Mouse (Mus musculus) heart, adult 18-20 months (tissue): ENCODE results near the gene Gm12845. TPM values are rescaled to one million over a fixed set of nuclear protein-coding genes. Genes with fewer than 3 reads are reported as not detected.
"Not testable (repeated sequence)": the region's sequence is repeated elsewhere in the genome, so short reads cannot be mapped to it uniquely, and the experiment has no call there.

ENCODE experiments used
- DNase-seq, 2 experiments: peaks; one replicate each; pipeline ENCODE4 v3.0.0; 2021 to 2022; ENCODE audit warnings: mixed read lengths in 1 of 2
- long read RNA-seq, 2 experiments: library from polyadenylated mRNA; stranded (forward); transcript quantifications; one replicate each; pipeline ENCODE4 v2.0.0; 2021
- total RNA-seq, 2 experiments: library from RNA; stranded (reverse); gene quantifications; 2 replicates each; pipeline ENCODE4 v1.2.3; 2021

Gene Gm12845
- not detected for total RNA-seq
- long read RNA-seq, experiment 1 = 0 reads
- long read RNA-seq, experiment 2 = 0 reads

DNA sequence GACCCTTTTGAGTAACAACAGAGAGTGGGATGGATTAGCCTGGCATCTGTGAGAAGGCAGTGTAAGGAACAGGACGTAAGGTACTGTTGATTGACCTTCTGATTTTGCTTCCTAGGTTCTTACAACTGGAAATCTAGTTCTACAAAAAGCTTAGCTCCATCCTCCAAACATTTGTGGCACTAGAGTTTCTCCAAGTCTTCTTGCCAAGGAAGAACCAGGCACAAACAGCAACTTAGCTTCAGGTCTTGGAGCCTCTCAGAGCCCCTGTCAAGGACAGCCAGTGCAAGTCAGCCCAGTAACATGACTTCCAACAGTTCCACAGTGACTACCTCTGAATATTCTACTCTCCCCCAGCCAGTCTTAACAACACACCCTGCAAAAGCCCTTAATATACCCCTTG, at the start of gene Gm12845:
TSS of gene Gm12845 (plus strand) at position 301 of the 400 bp plus-strand sequence.
- no peak for DNase-seq

GRCm38 (mm10) chr4:117676903-117677302, 47.3 kb upstream of the Gm12845 start:
- DNase-seq = peak; percentile 62 to 88

- DNase-seq = no peak
These were observed 43.2 kb upstream of the Gm12845 start for GRCm38 (mm10) chr4:117680963-117681362.

DNA sequence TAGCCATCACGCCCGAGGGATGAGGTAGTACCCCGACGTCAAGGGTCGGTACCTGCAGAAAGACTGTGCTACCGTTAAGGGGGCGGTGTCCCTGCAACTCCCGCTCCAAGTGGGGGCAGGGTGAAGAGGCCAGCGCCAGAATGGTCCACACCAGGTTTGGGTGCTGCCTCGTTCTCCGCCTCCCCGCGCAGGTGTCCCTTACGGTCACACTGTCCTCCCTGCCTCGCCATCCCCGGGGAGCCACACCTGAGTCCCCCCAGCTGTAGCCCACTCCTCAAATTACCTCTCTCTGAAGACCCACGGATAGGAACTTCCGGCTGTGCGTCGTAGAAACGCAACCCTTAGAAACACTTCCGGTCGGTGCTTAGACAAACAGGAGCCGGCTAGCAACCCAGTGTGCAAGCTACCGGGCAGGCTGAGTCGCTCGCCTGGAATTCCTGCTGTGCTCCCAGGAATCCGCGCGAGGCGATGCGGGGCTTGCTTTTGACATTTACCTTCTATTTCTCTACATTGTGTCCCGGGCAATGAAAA, 42.2 kb upstream of the Gm12845 start, which contains the start of gene Dmap1:
TSS of gene Dmap1 (minus strand) at position 343 of the 531 bp plus-strand sequence.
- peak; percentile 80 to 93 for DNase-seq

DNA sequence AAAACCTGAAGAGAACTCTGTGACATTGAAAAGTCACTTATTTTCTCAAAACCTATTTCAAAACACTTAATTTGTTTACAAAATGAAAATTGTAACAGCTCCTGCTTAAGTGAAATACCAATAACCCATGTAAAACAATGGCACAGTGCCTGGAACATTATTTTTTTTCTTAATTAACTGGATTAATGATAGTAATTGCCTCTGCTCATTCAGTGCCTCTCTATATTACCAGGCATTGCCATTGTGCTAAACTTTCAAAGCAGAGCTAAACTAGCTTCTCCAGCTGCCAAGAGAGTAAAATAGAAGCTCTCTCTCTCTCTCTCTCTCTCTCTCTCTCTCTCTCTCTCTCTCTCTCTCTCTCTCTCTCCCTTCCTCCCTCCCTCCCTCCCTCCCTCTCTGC, 41.7 kb upstream of the Gm12845 start:
- DNase-seq = no peak

DNA sequence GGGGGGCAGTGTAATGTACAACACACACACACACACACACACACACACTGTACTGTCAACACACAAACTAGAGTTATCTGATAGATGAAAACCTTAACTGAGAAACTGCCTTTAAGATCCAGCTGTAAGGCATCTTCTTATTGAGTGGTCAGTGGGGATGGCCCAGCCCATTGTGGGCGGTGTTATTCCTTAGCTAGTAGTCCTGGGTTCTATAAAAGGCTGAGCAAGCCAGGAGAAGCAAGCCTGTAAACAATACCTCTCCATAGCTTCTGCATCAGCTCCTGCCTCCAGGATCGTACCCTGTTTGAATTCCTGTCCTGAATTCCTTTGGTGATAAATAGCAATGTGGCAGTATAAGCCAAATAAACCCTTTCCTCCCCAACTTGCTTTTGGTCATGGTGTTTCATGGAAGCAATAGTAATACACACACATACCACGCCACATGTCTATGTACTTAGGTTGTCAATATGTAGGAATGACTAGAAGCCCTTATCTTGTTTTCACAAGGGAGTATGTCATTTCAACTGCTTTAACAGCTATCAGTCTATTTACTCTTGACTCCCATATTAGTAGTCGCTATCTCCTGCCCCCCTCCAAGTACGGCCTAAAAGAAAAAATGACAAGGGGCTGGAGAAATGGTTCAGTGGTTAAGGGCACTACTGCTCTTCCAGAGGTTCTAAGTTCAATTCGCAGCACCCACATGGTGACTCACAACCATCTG, 41.0 kb upstream of the Gm12845 start:
- DNase-seq = no peak

- DNase-seq = no peak
These were observed 37.9 kb upstream of the Gm12845 start for GRCm38 (mm10) chr4:117686354-117686753.

DNA sequence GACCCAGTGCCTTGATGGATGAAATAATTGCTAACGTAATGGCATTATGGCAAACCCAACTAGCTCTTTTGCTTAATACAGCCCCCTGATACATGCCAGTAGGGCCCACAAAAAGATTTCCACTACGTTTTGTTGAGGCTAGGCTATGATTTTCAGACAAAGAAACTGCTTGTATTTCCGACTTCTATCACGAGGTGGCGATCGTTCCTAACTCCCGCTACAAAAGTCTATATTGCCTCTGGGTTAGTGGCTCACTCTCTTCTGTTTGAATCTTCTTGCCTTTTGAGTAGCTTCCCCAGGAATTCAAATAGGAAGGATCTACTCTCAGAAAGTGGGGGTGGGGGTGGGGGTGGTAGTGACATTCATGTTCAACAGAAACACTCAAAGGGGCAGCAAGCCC, 18.9 kb upstream of the Gm12845 start:
- DNase-seq = peak; percentile 8 to 72

GRCm38 (mm10) chr4:117708780-117709550, 15.2 kb upstream of the Gm12845 start:
- DNase-seq = no peak

DNA sequence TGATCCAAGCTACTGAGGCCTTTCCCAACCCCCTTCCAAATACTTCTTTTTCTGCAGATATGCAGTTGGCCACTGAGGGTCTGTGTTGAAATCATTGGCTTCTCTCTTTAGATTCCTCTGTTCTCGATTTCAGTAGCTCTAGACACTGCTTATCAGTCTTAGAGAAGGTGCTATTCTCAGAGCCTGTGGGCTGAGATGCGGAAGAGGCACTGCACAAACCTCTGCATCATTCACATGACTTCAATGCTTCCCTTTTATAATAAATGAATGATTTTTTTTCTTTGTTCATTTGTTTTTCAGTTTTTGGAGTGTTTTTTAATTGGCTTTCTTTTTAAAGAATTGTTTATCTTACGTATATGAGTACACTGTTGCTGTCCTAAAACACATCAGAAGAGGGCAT, 11.9 kb upstream of the Gm12845 start:
- DNase-seq = no peak

- DNase-seq = no peak
These were observed 10.7 kb upstream of the Gm12845 start for GRCm38 (mm10) chr4:117713303-117714098.

GRCm38 (mm10) chr4:117731926-117732325, 7.7 kb downstream of the Gm12845 start:
- no peak for DNase-seq

- DNase-seq = no peak
These were observed 13.3 kb downstream of the Gm12845 start for GRCm38 (mm10) chr4:117737559-117737958.

DNA sequence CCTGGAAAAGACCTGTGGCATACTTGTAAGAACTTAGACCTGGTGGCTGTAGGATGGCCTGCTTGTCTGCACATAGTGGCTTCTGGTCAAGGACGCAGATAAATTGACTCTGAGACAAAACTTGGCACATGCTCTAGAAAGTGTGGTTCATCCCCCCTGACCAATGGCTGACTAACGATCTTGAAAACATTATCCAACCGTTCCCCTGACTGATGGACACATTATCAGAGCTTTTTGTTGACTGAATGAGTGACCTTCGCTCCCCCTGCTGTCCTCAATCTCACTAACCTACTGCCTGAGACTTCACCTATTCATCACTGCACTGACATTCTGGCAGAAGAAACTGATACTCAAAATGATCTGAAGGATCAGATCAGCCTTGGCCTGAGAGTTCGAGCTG, 28.3 kb downstream of the Gm12845 start:
- DNase-seq = not testable (repeated sequence)

GRCm38 (mm10) chr4:117760151-117760550, 35.9 kb downstream of the Gm12845 start:
- DNase-seq = no peak

DNA sequence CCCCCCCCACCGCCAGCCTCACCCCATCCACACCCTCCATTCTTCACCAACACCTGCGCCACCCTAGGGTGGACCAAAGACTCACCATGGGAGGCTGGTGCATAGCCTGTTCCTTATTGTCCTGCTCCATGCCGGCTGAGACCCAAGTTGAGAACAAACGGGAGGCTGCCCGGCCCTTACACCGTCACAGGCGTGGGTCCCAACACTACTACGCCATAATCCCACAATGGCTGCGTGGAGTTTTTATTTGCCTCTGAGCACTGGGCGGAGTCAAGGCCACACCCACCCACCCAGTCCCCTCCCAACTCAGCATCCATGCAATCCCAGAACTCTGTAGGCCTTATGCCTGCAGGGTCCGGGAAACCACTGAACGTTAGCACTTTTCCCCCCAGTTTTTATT, 41.2 kb downstream of the Gm12845 start, which contains the start of gene Klf17:
TSS of gene Klf17 (minus strand) at position 233 of the 400 bp plus-strand sequence.
- DNase-seq = no peak

DNA sequence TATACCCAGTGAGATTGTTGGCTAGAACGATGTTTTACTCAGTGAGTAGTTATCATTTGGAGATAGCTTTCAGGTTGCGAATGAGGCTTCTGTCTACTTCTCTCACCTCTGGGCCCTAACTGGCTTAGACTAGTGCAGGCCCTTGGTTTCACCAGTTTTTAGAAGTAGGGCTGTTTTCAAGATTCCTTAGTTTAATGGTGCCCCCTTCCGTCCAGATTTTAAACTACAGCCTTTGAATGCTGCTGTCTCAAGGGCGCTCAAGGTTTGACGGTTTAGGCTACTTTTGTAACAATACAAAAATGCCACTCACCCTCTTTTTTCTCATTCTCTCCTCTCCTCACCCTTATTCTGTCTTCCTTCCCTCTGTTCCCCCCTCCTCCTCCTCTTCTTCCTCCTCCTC, 46.7 kb downstream of the Gm12845 start:
- peak; percentile 50 to 85 for DNase-seq

DNA sequence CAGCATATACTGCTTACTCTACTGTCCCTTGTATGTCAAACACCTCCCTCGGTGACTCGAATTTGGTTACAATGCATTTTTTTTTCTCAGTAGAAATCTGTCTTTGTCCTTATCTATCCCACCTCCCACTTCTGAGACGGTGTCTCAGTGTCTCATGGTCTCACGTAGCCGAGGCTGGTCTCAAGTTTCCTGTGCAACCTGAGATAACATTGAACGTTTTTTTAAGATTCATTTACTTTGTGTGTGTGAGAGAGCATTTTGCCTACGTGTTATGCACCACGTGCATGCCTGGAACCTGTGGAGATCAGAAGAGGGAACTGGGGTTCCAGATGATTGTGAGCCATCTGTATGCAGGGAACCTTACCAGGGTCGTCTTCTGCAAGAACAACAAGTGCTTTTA, 48.7 kb downstream of the Gm12845 start:
- DNase-seq = no peak
